Mouse (Mus musculus) hindbrain, embryonic 14.5 days (tissue): ENCODE measurements around the gene Pde9a. TPM values are rescaled to one million over a fixed set of nuclear protein-coding genes. Genes with fewer than 3 reads are reported as not detected.

ENCODE experiments used
- ATAC-seq: fragments of 200-750 bp; cut with Nextera tagmentation; 2 replicates; pipeline ENCODE4 v1.8.0; 2017; ENCODE audit warnings: moderate number of reproducible peaks, mild to moderate bottlenecking, moderate TSS enrichment, moderate library complexity; ENCODE audit not compliant: low FRiP score
- DNase-seq: peaks from one replicate; pipeline ENCODE4 v3.0.0-alpha.2; 2015; ENCODE audit warnings: low spot score
- H3K27ac ChIP-seq: fragments of 300-500 bp; sonication (generic); 2 replicates; pipeline ENCODE4 v1.5.1; 2014; ENCODE audit warnings: mild to moderate bottlenecking, moderate library complexity
- H3K27me3 ChIP-seq: fragments of 300-500 bp; sonication (generic); 2 replicates; pipeline ENCODE4 v1.6.1; 2014; ENCODE audit warnings: mild to moderate bottlenecking, low read length, mixed read lengths; ENCODE audit not compliant: control insufficient read depth, insufficient read depth
- H3K36me3 ChIP-seq: fragments of 300-500 bp; sonication (generic); replicated peaks from 2 replicates; pipeline ENCODE4 v1.6.1; 2014; ENCODE audit not compliant: control insufficient read depth, insufficient read depth
- H3K4me1 ChIP-seq: fragments of 300-500 bp; sonication (generic); replicated peaks from 2 replicates; pipeline ENCODE4 v1.6.1; 2014; ENCODE audit warnings: antibody characterized with exemption, low read length, mixed read lengths; ENCODE audit not compliant: control insufficient read depth, insufficient read depth
- H3K4me2 ChIP-seq: fragments of 300-500 bp; sonication (generic); replicated peaks from 2 replicates; pipeline ENCODE4 v1.6.1; 2014; ENCODE audit warnings: mild to moderate bottlenecking, moderate library complexity
- H3K4me3 ChIP-seq: fragments of 300-500 bp; sonication (generic); replicated peaks from 2 replicates; pipeline ENCODE4 v1.5.1; 2014; ENCODE audit warnings: mild to moderate bottlenecking, low read length
- H3K9ac ChIP-seq: fragments of 300-500 bp; sonication (generic); 2 replicates; pipeline ENCODE4 v1.6.1; 2014
- H3K9me3 ChIP-seq: fragments of 300-500 bp; sonication (generic); 2 replicates; pipeline ENCODE4 v1.6.1; 2016; ENCODE audit warnings: low read length; ENCODE audit not compliant: control insufficient read depth
- WGBS: fragments of 180-500 bp; shearing (Covaris S2); extraction: QIAGEN DNeasy Blood & Tissue Kit; methylation state at CpG from one replicate; pipeline ENCODE4 v1.1.7; 2014; 5-methylcytosine and 5-hydroxymethylcytosine counted together
- polyA plus RNA-seq: library from polyadenylated mRNA; unstranded; fragments of >200 nt; fragmentation: Nextera tagmentation; extraction: Ambion mirVana; gene quantifications from 2 replicates; pipeline ENCODE4 v1.2.1, GENCODE M21; 2014

The Pde9a gene
- polyA plus RNA-seq, 1 experiment from 2014 or later = 32.6 TPM

DNA sequence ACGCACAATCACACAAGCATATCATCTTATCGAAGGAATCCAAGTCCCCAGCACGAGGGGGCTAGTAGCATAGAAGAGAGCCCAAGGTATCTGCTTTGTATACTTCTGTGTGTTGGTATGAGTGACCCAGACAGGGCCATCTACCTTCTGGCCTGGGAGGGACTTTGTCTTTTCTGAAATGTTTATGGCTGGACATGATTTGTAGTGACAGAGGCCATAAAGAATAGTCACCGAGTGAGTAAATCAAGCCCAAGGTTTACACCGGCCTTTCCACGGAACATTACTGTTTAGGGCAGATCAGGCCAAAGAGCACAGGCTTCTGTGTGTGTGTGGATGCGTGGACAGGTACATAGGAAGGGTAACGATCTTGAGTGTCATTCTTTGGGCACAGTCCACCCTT lies 6.1 kb upstream of the Pde9a start:
- H3K27ac ChIP-seq = no peak overlapping the region
- no peaks in the 10 kb centered on the region for H3K36me3 ChIP-seq
- H3K27me3 ChIP-seq = no peaks in the 10 kb centered on the region

DNA sequence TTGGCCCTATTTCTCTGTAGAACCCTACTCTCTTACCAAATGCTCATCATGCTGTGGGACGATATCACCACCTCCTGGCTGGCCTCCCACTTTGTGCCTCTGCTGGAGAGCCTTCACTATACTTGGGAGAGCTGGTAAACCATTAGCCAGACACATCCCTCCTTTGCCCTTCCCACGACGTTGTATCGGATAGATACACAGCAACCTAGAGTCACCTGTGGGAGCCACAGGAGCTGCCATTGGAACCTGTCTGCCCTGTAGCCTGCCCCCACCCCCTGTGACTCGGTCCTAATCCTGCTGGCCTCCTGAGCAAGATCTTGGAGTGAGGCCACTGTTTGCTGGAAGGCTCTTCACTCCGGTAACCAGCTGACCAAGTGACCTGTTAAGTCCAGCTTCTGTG lies 2.7 kb upstream of the Pde9a start:
- H3K9me3 ChIP-seq = no peaks in the 10 kb centered on the region
- no peaks in the 10 kb centered on the region for H3K36me3 ChIP-seq
- DNase-seq (no peak), ATAC-seq (no peak)
- no peak overlapping the region for H3K27ac ChIP-seq
- H3K4me1 ChIP-seq = peaks cover 26% of the 10 kb centered on the region
- whole genome bisulfite sequencing = 74% methylated on average over 6 of the region's 6 CpGs
- no peak overlapping the region for H3K4me2 ChIP-seq
- no peaks in the 10 kb centered on the region for H3K27me3 ChIP-seq
- H3K9ac ChIP-seq = no peak overlapping the region
- no peak overlapping the region for H3K4me3 ChIP-seq

More for the DNA sequence above, 6.1 kb upstream of the Pde9a start:
- Histone ChIP-seq H3K4me3 (no peak overlapping the region), H3K4me1 (peaks cover 6% of the 10 kb centered on the region), H3K9ac (no peak overlapping the region), H3K4me2 (no peak overlapping the region), H3K9me3 (no peaks in the 10 kb centered on the region)
- no peak for ATAC-seq
- WGBS = 90% methylated on average over 8 of the region's 8 CpGs
- DNase-seq = no peak

DNA sequence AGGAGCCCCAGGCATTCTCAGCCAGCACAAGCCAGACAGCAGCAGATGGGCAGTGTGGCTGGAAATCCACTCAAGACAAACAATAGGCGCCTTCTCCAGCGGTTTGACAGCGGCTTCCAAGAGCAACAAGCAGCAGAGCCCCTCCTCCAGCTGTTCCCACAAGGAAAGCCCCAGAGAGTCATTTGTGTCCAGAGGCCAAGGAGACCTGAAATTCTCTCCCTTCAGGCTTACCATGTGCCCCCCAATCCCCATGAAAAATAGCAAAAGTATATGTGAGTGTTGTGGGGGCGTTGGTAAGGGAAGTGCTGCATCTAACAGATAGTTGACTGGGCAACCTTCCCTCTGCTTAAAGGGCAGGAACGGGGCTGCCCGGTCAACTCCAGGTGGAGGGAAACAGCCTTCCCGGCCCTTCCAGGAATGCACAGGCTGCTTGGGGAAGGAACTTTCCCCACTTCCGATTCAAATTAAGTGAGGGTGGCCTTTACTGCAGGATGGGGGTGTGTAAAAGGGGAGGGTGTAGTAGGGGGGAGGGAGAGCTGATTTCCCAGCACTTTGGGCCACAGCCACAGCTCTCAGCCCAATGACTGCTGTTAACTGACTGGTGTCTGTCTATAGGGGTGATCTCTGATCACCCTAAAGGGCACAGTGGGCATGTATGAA lies 912 bp upstream of the Pde9a start:
- H3K4me2 ChIP-seq = peak overlapping the region; percentile 85
- peak overlapping the region; percentile 48 for H3K27ac ChIP-seq
- peak overlapping the region; percentile 83 for H3K9ac ChIP-seq
- H3K9me3 ChIP-seq = no peaks in the 10 kb centered on the region
- H3K27me3 ChIP-seq = no peaks in the 10 kb centered on the region
- no peak overlapping the region for H3K4me3 ChIP-seq
- H3K36me3 ChIP-seq = no peaks in the 10 kb centered on the region
- DNase-seq = no peak
- WGBS = 10% methylated on average over 8 of the region's 8 CpGs
- peaks cover 40% of the 10 kb centered on the region for H3K4me1 ChIP-seq
- ATAC-seq = peak; percentile 9; the same call in 1 of the 2 replicates

DNA sequence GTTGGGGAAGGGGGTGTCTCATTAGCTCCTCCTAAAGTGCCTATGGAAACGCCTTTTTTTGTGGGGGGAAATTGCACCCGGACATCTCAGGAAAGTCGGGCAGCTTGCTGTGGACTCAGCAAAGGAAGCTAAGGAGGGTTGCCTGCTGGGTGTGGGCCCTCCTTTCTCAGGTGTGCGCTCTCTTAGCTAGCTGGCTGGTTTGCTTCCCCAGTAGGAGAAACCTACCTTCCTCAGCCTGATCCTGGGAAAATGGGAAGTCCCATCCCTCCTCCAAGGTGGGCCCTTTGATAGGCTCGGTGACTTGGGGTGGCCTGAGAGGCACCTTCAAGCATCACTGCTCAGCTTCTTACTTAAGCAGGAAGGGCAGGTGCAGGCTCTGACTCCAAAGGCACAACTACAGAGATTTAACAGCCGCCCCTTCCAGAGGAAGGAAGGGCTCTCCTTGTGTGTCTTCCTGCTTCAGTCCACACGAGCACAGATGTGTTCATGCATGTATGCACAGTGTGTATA lies 811 bp downstream of the Pde9a start:
- DNase-seq = no peak
- peaks cover 40% of the 10 kb centered on the region for H3K4me1 ChIP-seq
- H3K9me3 ChIP-seq = no peaks in the 10 kb centered on the region
- H3K4me3 ChIP-seq = peak overlapping the region; percentile 78
- H3K9ac ChIP-seq = peak overlapping the region; percentile 83
- H3K36me3 ChIP-seq = no peaks in the 10 kb centered on the region
- peak overlapping the region; percentile 85 for H3K4me2 ChIP-seq
- no peaks in the 10 kb centered on the region for H3K27me3 ChIP-seq
- ATAC-seq = no peak
- WGBS = 8% methylated on average over 7 of the region's 7 CpGs
- H3K27ac ChIP-seq = peak overlapping the region; percentile 48; the same call in 1 of the 2 replicates

DNA sequence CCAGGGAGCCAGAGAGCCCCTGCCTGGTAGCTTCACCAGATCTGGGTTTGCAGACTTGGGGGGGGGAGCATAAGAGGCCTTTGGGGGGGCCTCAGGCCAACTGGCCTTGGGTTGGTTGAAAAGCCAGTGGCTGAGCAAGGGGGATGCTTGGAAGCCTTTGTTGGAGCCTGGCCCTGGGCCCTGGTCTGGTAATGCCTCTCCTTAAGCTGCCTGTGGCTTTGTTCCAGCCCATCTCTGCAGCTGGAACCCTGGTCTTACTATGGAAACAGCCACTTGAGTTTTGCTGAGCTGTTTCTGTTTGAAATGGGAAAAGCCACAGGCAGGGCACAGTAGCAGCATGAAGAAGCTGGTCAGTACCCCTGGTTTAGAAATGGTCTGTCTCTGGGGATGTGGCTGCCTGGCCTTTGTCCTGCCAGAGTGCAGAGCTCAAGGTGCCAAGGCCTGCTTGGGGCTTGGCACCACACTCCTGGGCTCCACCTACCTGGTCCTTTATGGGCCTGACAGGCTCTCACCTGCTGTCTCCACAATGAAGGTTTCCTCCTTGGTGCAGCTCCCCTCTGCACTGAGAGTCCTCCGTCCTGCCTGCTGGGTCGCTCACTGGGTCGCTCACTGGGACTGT lies 3.5 kb downstream of the Pde9a start:
- H3K4me2 ChIP-seq = peak overlapping the region; percentile 85
- WGBS = 92% methylated on average over 3 of the region's 3 CpGs
- H3K4me1 ChIP-seq = peaks cover 40% of the 10 kb centered on the region
- H3K4me3 ChIP-seq = no peak overlapping the region
- H3K27me3 ChIP-seq = no peaks in the 10 kb centered on the region
- DNase-seq (peak; percentile 54), ATAC-seq (no peak)
- H3K9me3 ChIP-seq = no peaks in the 10 kb centered on the region
- no peak overlapping the region for H3K27ac ChIP-seq
- no peaks in the 10 kb centered on the region; the same call in 1 of the 2 replicates for H3K36me3 ChIP-seq
- H3K9ac ChIP-seq = 0 out of 2 replicates have a peak overlapping the region, but pooled peaks have one; percentile 41

DNA sequence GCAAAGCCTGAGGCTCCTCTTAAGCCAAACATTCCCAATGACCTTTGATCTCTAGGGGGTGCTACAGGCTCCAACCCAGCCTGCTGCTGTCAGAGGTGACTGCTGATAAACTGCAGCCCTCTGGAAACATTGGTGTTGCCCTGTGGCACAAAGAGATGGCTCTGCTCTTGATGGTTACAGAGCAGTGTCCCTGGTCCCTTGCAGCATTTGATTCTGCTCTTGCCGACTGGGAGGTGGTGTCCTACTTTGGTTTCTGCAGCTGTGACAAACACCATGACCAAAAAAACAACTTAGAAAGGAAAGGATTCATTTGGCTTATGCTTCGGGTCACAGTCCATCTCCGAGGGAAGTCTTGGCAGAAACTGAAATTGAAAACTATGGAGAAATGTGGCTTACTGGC lies 5.5 kb downstream of the Pde9a start:
- Histone ChIP-seq H3K4me1 (peaks cover 31% of the 10 kb centered on the region), H3K27ac (no peak overlapping the region), H3K4me3 (no peak overlapping the region), H3K9me3 (no peaks in the 10 kb centered on the region), H3K4me2 (no peak overlapping the region), H3K36me3 (no peaks in the 10 kb centered on the region; the same call in 1 of the 2 replicates), H3K9ac (no peak overlapping the region), H3K27me3 (no peaks in the 10 kb centered on the region)
- DNase-seq (no peak), ATAC-seq (no peak)
- WGBS = 82% methylated on average over 3 of the region's 3 CpGs

DNA sequence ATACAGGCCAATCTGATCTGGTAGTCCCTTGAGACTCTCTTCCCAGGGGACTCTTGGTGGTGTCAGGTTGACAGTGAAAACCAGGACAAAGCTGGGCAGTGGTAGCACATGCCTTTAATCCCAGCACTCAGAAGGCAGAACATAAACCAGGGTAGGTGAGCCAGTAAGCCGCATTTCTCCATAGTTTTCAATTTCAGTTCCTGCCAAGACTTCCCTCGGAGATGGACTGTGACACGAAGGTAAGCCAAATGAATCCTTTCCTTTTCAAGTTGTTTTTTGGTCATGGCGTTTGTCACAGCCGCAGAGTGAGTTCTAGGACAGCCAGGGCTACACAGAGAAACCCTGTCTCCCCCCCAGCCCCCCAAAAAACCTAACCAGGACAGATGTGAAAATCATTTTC lies 6.0 kb downstream of the Pde9a start:
- H3K4me3 ChIP-seq = no peak overlapping the region
- no peak overlapping the region for H3K27ac ChIP-seq
- H3K27me3 ChIP-seq = no peaks in the 10 kb centered on the region
- 88% methylated on average over 5 of the region's 5 CpGs for WGBS
- H3K4me2 ChIP-seq = no peak overlapping the region
- peaks cover 27% of the 10 kb centered on the region for H3K4me1 ChIP-seq
- H3K36me3 ChIP-seq = no peaks in the 10 kb centered on the region; the same call in 1 of the 2 replicates
- no peak for ATAC-seq
- no peaks in the 10 kb centered on the region for H3K9me3 ChIP-seq
- no peak overlapping the region for H3K9ac ChIP-seq
- DNase-seq = no peak

DNA sequence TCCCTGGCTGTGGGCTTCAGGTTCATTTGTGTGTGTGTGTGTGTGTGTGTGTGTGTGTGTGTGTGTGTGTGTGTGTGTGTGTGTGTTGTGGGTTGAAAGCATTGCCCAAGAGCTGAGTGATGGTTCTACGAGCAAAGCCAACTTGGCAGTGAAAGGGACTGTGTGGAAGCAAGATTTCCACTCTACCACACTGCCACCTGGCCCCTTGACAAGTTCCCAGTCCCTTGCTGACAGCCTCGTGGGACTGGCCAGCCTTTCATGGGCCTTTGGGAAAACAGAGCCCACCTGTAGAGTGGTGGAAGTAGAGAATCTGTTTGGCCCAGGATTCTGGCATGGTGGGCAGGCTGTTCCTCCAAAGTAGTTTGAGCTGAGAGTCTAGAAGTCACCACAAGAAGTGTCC lies 7.8 kb downstream of the Pde9a start:
- Histone ChIP-seq H3K27ac (no peak overlapping the region), H3K4me3 (no peak overlapping the region), H3K4me1 (peaks cover 9% of the 10 kb centered on the region), H3K36me3 (no peaks in the 10 kb centered on the region; the same call in 1 of the 2 replicates), H3K4me2 (no peak overlapping the region), H3K9me3 (no peaks in the 10 kb centered on the region), H3K27me3 (no peaks in the 10 kb centered on the region), H3K9ac (no peak overlapping the region)
- ATAC-seq (no peak), DNase-seq (no peak)
- 66% methylated on average over 2 of the region's 2 CpGs for WGBS

DNA sequence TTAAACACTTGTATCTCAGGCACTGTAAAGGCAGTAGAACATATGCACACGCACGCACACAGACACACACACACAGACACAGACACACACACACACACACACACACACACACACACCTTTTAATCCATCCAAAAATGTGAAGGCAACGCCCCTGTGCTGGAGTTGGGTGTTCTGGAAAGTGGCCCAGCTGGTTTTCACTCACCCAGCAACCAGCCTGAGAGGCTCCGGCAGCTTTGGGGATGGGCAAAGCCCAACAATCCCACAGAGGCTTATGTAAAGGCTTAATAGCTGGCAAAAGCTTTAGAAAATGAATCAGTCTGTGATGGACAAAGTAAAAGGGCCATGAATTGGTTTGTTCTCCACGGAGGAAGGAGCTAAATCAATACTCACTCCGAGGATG lies 14.3 kb downstream of the Pde9a start:
- H3K36me3 ChIP-seq = 0 out of 2 replicates have a peak, but pooled peaks cover 7% of the 10 kb centered on the region
- H3K4me1 ChIP-seq = no peaks in the 10 kb centered on the region
- ATAC-seq (no peak), DNase-seq (no peak)
- 76% methylated on average over 6 of the region's 6 CpGs for WGBS
- no peaks in the 10 kb centered on the region for H3K27me3 ChIP-seq
- H3K4me3 ChIP-seq = no peak overlapping the region
- H3K9ac ChIP-seq = no peak overlapping the region
- no peak overlapping the region for H3K27ac ChIP-seq
- H3K9me3 ChIP-seq = no peaks in the 10 kb centered on the region
- H3K4me2 ChIP-seq = no peak overlapping the region
